Mouse (Mus musculus): ENCODE results near the gene Slc44a5. TPM values are rescaled to one million over a fixed set of nuclear protein-coding genes. Genes with fewer than 3 reads are reported as not detected.
A peak's percentile ranks its signal among the peaks of the same experiment; 100 is the strongest.
"Not testable (repeated sequence)": the region's sequence is repeated elsewhere in the genome, so short reads cannot be mapped to it uniquely, and the experiment has no call there.

Slc44a5 gene
- polyA plus RNA-seq, 1 experiment from 2014 or later, result 0.18 TPM

DNA sequence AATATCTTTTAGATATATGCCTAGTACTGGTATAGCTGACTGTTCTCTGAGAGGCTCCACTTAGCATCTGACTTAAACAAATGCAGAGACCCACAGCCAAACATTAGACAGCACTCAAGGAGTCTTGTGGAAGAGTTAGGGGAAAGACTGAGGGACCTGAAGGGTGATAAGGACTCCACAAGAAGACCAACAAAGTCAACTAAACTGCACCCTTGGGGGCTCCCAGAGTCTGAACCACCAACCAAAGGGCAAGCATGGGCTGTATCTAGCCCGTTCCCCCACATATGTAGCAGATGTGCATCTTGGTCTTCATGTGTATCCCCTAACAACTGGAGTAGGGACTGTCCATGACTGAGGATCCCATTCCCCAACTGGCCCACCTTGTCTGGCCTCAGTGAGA lies 271.7 kb downstream of the Slc44a5 start:
- Histone ChIP-seq H3K4me2 (ENCODE audit: low read depth, low read length) (no peak overlapping the region), H3K27me3 (ENCODE audit: control insufficient read depth, insufficient read depth, low read depth, low read length) (no peaks in the 10 kb centered on the region), H3K27ac (ENCODE audit: low read length) (no peak overlapping the region), H3K4me3 (ENCODE audit: low read depth, low read length) (no peak overlapping the region), H3K9me3 (replicated peaks; ENCODE audit: control insufficient read depth, low read length) (no peaks in the 10 kb centered on the region), H3K4me1 (ENCODE audit: control insufficient read depth, low read depth, low read length) (no peaks in the 10 kb centered on the region), H3K9ac (ENCODE audit: low read depth, low read length) (no peak overlapping the region), H3K36me3 (ENCODE audit: control insufficient read depth, insufficient read depth) (no peaks in the 10 kb centered on the region)
- no peak for ATAC-seq (ENCODE audit: low read depth)
- WGBS (ENCODE audit: insufficient replicate concordance), result 50% methylated on average over 1 of the region's 1 CpGs

DNA sequence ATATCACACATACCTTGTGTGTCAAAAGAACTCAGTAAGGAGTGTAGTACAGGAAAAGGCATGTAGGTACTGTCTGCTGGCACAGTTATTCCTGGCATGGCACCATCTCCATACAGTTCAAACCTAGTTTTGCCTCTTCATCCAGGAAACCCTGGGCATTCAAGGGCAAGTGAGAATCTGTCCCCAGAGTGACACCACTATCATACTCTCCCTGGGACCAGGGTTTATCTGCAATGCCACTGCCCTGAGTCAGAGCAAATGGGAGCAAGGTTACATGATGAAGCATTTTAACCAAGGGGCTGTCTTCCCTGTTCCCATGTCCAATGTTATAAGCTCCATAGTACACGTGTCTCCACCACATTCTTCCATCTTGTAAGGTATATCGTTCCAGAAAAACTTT lies 278.2 kb downstream of the Slc44a5 start:
- no peak overlapping the region for H3K9ac ChIP-seq (ENCODE audit: low read depth, low read length)
- H3K36me3 ChIP-seq (ENCODE audit: control insufficient read depth, insufficient read depth), result no peaks in the 10 kb centered on the region
- no peaks in the 10 kb centered on the region for H3K9me3 ChIP-seq (replicated peaks; ENCODE audit: control insufficient read depth, low read length)
- no peaks in the 10 kb centered on the region for H3K4me1 ChIP-seq (ENCODE audit: control insufficient read depth, low read depth, low read length)
- H3K4me3 ChIP-seq (ENCODE audit: low read depth, low read length), result no peak overlapping the region
- no peak overlapping the region for H3K4me2 ChIP-seq (ENCODE audit: low read depth, low read length)
- 59% methylated on average over 2 of the region's 2 CpGs for WGBS (ENCODE audit: insufficient replicate concordance)
- no peak for ATAC-seq (ENCODE audit: low read depth)
- no peak overlapping the region for H3K27ac ChIP-seq (ENCODE audit: low read length)
- H3K27me3 ChIP-seq (ENCODE audit: control insufficient read depth, insufficient read depth, low read depth, low read length), result no peaks in the 10 kb centered on the region

DNA sequence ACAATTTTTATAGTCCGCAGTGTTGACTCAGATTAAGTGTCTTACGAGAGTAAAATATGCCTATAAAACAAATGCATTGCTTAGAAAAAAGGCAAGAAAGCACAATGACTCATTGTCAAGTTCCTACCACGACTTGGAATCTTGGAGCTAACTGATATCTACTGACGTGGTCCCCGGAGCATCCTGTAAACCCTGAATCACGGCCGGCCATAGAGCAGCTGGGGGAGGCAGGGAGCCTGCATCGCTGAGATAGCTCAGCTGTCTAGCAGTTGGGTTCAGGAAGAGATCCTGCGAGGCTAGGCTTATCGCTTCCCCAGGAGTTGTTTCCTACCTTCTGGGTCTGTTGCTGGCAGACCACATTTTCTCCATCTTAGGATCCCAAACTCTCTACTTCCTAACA lies 279.0 kb downstream of the Slc44a5 start:
- WGBS (ENCODE audit: insufficient replicate concordance), result 42% methylated on average over 10 of the region's 10 CpGs
- no peak overlapping the region for H3K9ac ChIP-seq (ENCODE audit: low read depth, low read length)
- no peak overlapping the region for H3K4me2 ChIP-seq (ENCODE audit: low read depth, low read length)
- ATAC-seq (ENCODE audit: low read depth), result no peak
- H3K36me3 ChIP-seq (ENCODE audit: control insufficient read depth, insufficient read depth), result no peaks in the 10 kb centered on the region
- no peaks in the 10 kb centered on the region for H3K9me3 ChIP-seq (replicated peaks; ENCODE audit: control insufficient read depth, low read length)
- no peaks in the 10 kb centered on the region for H3K4me1 ChIP-seq (ENCODE audit: control insufficient read depth, low read depth, low read length)
- no peak overlapping the region for H3K4me3 ChIP-seq (ENCODE audit: low read depth, low read length)
- no peak overlapping the region for H3K27ac ChIP-seq (ENCODE audit: low read length)
- no peaks in the 10 kb centered on the region for H3K27me3 ChIP-seq (ENCODE audit: control insufficient read depth, insufficient read depth, low read depth, low read length)

DNA sequence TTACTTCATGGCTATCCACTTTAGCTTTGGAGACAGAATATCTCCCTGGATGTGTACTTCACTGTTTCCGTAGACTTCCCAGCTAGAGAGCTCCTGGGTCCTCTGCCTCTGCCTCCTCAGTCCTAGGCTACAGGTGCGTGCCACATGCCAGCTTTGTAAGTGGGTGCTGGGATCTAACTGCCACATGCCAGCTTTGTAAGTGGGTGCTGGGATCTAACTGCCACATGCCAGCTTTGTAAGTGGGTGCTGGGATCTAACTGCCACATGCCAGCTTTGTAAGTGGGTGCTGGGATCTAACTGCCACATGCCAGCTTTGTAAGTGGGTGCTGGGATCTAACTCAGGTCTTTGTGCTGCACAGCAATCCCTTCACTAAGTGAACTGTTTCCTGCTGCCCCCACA lies 281.0 kb downstream of the Slc44a5 start:
- H3K36me3 ChIP-seq (ENCODE audit: control insufficient read depth, insufficient read depth); H3K4me2 ChIP-seq (ENCODE audit: low read depth, low read length); H3K9me3 ChIP-seq (replicated peaks; ENCODE audit: control insufficient read depth, low read length); H3K27ac ChIP-seq (ENCODE audit: low read length); H3K4me1 ChIP-seq (ENCODE audit: control insufficient read depth, low read depth, low read length); H3K4me3 ChIP-seq (ENCODE audit: low read depth, low read length); H3K27me3 ChIP-seq (ENCODE audit: control insufficient read depth, insufficient read depth, low read depth, low read length); H3K9ac ChIP-seq (ENCODE audit: low read depth, low read length); ATAC-seq (ENCODE audit: low read depth): not testable (repeated sequence)
- 74% methylated on average over 2 of the region's 2 CpGs for WGBS (ENCODE audit: insufficient replicate concordance)

DNA sequence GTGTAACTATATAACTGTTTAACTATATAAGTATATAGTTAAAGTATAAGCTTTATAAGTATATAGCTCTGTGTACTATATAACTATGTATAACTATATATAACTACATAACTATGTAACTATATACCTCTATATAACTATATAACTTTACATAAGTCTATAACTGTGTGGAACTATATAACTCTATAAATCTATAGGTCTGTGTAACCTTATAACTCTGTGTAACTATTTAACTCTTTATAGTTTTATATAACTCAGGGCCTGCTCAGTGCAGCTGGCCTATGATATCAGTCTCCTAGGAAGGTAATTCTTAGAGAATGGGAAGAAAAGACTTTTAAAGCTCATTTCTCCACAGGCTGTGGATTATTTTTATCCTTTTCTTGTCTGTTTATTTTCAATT lies 284.1 kb downstream of the Slc44a5 start:
- no peak overlapping the region for H3K9ac ChIP-seq (ENCODE audit: low read depth, low read length)
- no peak for ATAC-seq (ENCODE audit: low read depth)
- no peak overlapping the region for H3K27ac ChIP-seq (ENCODE audit: low read length)

DNA sequence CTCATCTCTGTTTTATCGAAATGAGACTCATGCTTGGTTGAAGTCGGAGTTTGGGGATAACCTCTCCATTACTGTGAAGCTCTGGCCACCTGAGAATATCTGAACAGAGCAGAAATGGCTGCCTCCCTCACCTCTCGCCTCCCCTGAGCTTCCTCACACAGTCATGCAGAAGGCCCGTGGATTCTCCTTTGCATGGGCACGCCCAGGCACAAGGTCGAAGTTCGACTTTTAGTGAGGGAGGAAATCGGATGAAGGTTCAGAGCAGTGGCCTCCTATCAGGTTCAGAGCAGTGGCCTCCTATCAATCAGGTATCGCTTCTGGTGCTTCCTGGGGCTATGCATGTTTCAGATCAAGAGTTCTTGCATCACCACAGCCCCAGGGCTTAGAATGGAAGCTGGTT lies 295.1 kb downstream of the Slc44a5 start:
- Histone ChIP-seq H3K9me3 (replicated peaks; ENCODE audit: control insufficient read depth, low read length) (no peaks in the 10 kb centered on the region), H3K4me3 (ENCODE audit: low read depth, low read length) (no peak overlapping the region), H3K4me2 (ENCODE audit: low read depth, low read length) (no peak overlapping the region), H3K9ac (ENCODE audit: low read depth, low read length) (no peak overlapping the region), H3K36me3 (ENCODE audit: control insufficient read depth, insufficient read depth) (no peaks in the 10 kb centered on the region), H3K27ac (ENCODE audit: low read length) (no peak overlapping the region), H3K4me1 (ENCODE audit: control insufficient read depth, low read depth, low read length) (no peaks in the 10 kb centered on the region), H3K27me3 (ENCODE audit: control insufficient read depth, insufficient read depth, low read depth, low read length) (no peaks in the 10 kb centered on the region)
- 50% methylated on average over 9 of the region's 9 CpGs for WGBS (ENCODE audit: insufficient replicate concordance)
- no peak for ATAC-seq (ENCODE audit: low read depth)

More for the DNA sequence above, 284.1 kb downstream of the Slc44a5 start:
- no peaks in the 10 kb centered on the region for H3K4me1 ChIP-seq (ENCODE audit: control insufficient read depth, low read depth, low read length)
- H3K27me3 ChIP-seq (ENCODE audit: control insufficient read depth, insufficient read depth, low read depth, low read length), result no peaks in the 10 kb centered on the region
- no peaks in the 10 kb centered on the region for H3K36me3 ChIP-seq (ENCODE audit: control insufficient read depth, insufficient read depth)
- H3K4me2 ChIP-seq (ENCODE audit: low read depth, low read length), result no peak overlapping the region
- H3K9me3 ChIP-seq (replicated peaks; ENCODE audit: control insufficient read depth, low read length), result no peaks in the 10 kb centered on the region
- H3K4me3 ChIP-seq (ENCODE audit: low read depth, low read length), result no peak overlapping the region

DNA sequence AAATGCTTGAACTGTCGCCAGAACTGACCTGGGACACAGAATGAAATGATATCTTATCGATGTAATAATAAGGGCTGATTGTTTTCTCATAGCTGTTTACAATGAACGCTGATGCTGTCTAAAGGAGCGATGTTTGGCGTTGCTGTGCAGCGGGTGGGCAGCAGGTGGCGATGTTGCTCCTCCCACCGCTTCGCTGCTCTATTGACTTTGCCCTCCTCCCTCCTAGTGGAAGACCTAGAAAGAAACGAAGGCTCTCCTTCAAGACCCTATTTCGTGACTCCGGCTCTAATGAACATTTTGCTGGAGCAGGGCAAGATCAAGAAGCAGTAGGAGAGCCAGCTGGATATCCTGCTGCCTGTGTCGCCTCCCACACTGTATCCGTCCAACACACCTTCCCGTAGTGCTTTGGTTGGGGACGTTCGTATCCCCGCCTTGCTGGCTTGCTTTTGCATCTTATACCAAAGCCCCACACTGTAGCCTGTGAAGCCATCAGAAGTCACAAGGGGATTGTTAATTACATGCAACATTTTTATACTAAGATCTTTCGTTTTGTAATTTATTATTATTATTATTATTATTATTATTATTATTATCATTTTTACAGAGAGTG lies 296.6 kb downstream of the Slc44a5 start:
- H3K9me3 ChIP-seq (replicated peaks; ENCODE audit: control insufficient read depth, low read length), result no peaks in the 10 kb centered on the region
- no peaks in the 10 kb centered on the region for H3K4me1 ChIP-seq (ENCODE audit: control insufficient read depth, low read depth, low read length)
- H3K36me3 ChIP-seq (ENCODE audit: control insufficient read depth, insufficient read depth), result no peaks in the 10 kb centered on the region
- no peaks in the 10 kb centered on the region for H3K27me3 ChIP-seq (ENCODE audit: control insufficient read depth, insufficient read depth, low read depth, low read length)
- peak overlapping the region; percentile 32; the same call in 1 of the 2 replicates for H3K4me2 ChIP-seq (ENCODE audit: low read depth, low read length)
- H3K4me3 ChIP-seq (ENCODE audit: low read depth, low read length), result no peak overlapping the region
- no peak overlapping the region for H3K9ac ChIP-seq (ENCODE audit: low read depth, low read length)
- 17% methylated on average over 19 of the region's 19 CpGs for WGBS (ENCODE audit: insufficient replicate concordance)
- no peak for ATAC-seq (ENCODE audit: low read depth)
- H3K27ac ChIP-seq (ENCODE audit: low read length), result no peak overlapping the region

DNA sequence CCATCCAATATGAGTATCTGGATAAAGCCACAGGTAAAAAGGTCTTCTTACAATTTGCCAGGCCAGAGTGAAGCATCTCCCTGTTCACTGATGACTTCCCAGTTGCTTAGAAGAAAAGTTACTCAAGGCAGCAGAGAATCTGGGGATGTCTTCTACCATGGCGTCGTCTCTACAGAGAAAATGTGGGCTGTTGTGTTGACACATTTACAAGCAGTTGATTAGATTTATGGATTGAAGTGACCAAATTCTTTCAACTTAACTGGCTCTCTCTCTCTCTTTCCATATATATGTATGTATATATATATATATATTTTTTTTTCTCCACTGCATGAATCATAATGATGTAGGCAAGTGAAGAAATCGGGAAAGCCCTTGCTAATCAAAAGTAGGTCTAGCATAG lies 301.4 kb downstream of the Slc44a5 start:
- Histone ChIP-seq H3K4me2 (ENCODE audit: low read depth, low read length) (no peak overlapping the region), H3K9ac (ENCODE audit: low read depth, low read length) (no peak overlapping the region), H3K36me3 (ENCODE audit: control insufficient read depth, insufficient read depth) (no peaks in the 10 kb centered on the region), H3K4me1 (ENCODE audit: control insufficient read depth, low read depth, low read length) (no peaks in the 10 kb centered on the region), H3K9me3 (replicated peaks; ENCODE audit: control insufficient read depth, low read length) (no peaks in the 10 kb centered on the region), H3K27ac (ENCODE audit: low read length) (no peak overlapping the region), H3K27me3 (ENCODE audit: control insufficient read depth, insufficient read depth, low read depth, low read length) (no peaks in the 10 kb centered on the region), H3K4me3 (ENCODE audit: low read depth, low read length) (no peak overlapping the region)
- no peak for ATAC-seq (ENCODE audit: low read depth)
- 63% methylated on average over 3 of the region's 3 CpGs for WGBS (ENCODE audit: insufficient replicate concordance)

DNA sequence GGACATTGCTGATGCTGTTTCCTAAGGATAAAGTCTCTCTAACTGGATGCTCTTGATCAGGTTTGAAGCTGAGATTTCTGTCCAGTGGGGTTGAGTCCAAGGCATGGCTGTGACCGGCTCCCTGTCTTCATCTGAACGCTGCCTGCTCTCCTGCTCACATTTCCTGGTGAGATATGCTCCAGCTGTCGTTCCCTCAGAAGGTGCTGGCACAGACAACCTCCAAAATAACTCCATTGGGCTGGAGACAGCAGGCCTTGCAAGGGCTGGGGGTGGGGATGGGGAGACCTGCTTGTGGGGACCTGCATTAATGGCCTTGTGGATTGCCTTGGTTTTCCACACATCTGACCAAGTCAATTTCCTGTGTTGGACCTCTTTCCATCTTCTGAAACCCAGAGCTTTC lies 311.0 kb downstream of the Slc44a5 start:
- Histone ChIP-seq H3K4me3 (ENCODE audit: low read depth, low read length) (no peak overlapping the region), H3K9ac (ENCODE audit: low read depth, low read length) (no peak overlapping the region), H3K4me2 (ENCODE audit: low read depth, low read length) (no peak overlapping the region), H3K36me3 (ENCODE audit: control insufficient read depth, insufficient read depth) (no peaks in the 10 kb centered on the region), H3K9me3 (replicated peaks; ENCODE audit: control insufficient read depth, low read length) (no peaks in the 10 kb centered on the region), H3K27me3 (ENCODE audit: control insufficient read depth, insufficient read depth, low read depth, low read length) (no peaks in the 10 kb centered on the region), H3K27ac (ENCODE audit: low read length) (no peak overlapping the region), H3K4me1 (ENCODE audit: control insufficient read depth, low read depth, low read length) (no peaks in the 10 kb centered on the region)
- 45% methylated on average over 3 of the region's 3 CpGs for WGBS (ENCODE audit: insufficient replicate concordance)
- ATAC-seq (ENCODE audit: low read depth), result no peak
